Mouse (Mus musculus): ENCODE results near the gene Ufc1. TPM values are rescaled to one million over a fixed set of nuclear protein-coding genes. Genes with fewer than 3 reads are reported as not detected.

Ufc1 gene
- polyA plus RNA-seq, 1 experiment from 2014 or later = 84.1 TPM

DNA sequence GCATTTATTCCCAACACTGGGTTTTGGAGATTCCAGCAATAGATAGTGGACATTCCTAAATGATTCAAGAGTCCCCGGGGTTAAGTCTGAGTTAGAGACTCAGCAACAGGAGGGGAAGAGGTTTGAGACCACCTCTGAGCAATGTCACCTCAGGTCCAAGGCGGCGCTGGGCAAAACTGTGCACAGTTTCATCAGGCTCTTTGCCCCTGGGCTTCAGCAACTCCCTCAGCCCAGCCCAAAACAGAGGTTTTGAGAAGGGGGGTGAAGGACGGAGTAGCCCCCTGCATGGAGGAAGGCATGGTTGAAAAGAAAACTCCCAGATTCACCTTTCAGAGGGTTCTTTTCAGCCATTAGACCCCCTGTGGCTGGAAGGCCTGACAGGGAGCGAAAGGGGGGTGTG, 15.1 kb downstream of the Ufc1 start:
- ATAC-seq (ENCODE audit: insufficient number of reproducible peaks, low FRiP score) = no peak
- H3K36me3 ChIP-seq = peaks cover 65% of the 10 kb centered on the region
- 56% methylated on average over 5 of the region's 5 CpGs for WGBS
- no peaks in the 10 kb centered on the region for H3K9me3 ChIP-seq (replicated peaks)
- H3K9ac ChIP-seq = peak overlapping the region; percentile 84
- H3K27ac ChIP-seq (ENCODE audit: poor library complexity, severe bottlenecking) = no peak overlapping the region
- H3K4me1 ChIP-seq (replicated peaks) = peaks cover 16% of the 10 kb centered on the region
- peak overlapping the region; percentile 82 for H3K4me2 ChIP-seq
- H3K27me3 ChIP-seq (replicated peaks) = no peaks in the 10 kb centered on the region
- H3K4me3 ChIP-seq = peak overlapping the region; percentile 72

DNA sequence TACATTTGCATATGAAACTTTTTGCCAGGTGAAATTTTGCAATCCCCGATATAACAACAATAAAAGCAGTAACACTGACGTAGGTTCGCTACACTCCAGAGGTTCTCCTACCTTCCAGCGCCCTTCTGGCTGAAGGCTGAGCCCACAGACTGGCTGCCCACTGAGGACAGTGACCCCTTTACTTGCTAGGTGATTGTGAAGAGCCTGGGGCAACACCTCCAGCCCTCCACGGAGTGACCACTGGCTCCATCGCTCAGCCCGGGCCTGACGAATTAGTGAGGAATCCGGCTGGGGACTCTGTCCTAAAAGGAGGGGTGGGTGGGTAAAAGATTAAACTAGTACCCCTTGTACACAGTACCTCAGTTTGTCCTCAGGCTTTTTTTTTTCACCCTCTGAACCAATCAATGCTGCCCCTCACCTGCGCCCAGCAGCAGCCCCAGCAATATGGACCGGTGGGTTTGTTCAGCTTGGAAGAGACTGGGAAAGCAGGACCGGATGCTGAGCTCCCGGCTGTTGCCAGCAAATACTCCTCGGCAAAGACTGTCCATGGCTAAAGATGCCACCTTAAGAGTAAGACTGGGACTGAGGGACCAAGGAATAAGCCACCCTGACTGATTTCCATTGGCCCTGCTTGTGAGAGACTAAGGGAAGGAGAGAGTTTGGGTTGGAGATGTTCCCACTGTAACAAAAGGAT, 15.7 kb downstream of the Ufc1 start:
- H3K27ac ChIP-seq (ENCODE audit: poor library complexity, severe bottlenecking) = no peak overlapping the region

GRCm38 (mm10) chr1:171278436-171278835, 16.4 kb downstream of the Ufc1 start:
- Histone ChIP-seq H3K27ac (ENCODE audit: poor library complexity, severe bottlenecking) (no peak overlapping the region), H3K4me2 (no peak overlapping the region), H3K9me3 (replicated peaks) (no peaks in the 10 kb centered on the region), H3K36me3 (peaks cover 69% of the 10 kb centered on the region), H3K9ac (no peak overlapping the region), H3K4me3 (no peak overlapping the region), H3K27me3 (replicated peaks) (no peaks in the 10 kb centered on the region), H3K4me1 (replicated peaks) (peaks cover 16% of the 10 kb centered on the region)
- WGBS = 93% methylated on average over 8 of the region's 8 CpGs
- ATAC-seq (ENCODE audit: insufficient number of reproducible peaks, low FRiP score) = no peak

More for the DNA sequence above, 15.7 kb downstream of the Ufc1 start:
- WGBS = 84% methylated on average over 14 of the region's 14 CpGs
- H3K4me3 ChIP-seq = peak overlapping the region; percentile 72
- H3K27me3 ChIP-seq (replicated peaks) = no peaks in the 10 kb centered on the region
- H3K9me3 ChIP-seq (replicated peaks) = no peaks in the 10 kb centered on the region
- H3K36me3 ChIP-seq = peaks cover 67% of the 10 kb centered on the region
- H3K4me1 ChIP-seq (replicated peaks) = peaks cover 16% of the 10 kb centered on the region
- ATAC-seq (ENCODE audit: insufficient number of reproducible peaks, low FRiP score) = no peak
- peak overlapping the region; percentile 84 for H3K9ac ChIP-seq
- peak overlapping the region; percentile 82 for H3K4me2 ChIP-seq

GRCm38 (mm10) chr1:171277736-171278135, 17.1 kb downstream of the Ufc1 start:
- Histone ChIP-seq H3K27me3 (replicated peaks) (no peaks in the 10 kb centered on the region), H3K27ac (ENCODE audit: poor library complexity, severe bottlenecking) (no peak overlapping the region), H3K4me1 (replicated peaks) (peaks cover 16% of the 10 kb centered on the region), H3K9ac (no peak overlapping the region), H3K4me2 (no peak overlapping the region), H3K36me3 (peaks cover 69% of the 10 kb centered on the region), H3K9me3 (replicated peaks) (no peaks in the 10 kb centered on the region), H3K4me3 (no peak overlapping the region)
- WGBS = 88% methylated on average over 10 of the region's 10 CpGs
- no peak for ATAC-seq (ENCODE audit: insufficient number of reproducible peaks, low FRiP score)

- Histone ChIP-seq H3K4me3 (no peak overlapping the region), H3K9me3 (replicated peaks) (no peaks in the 10 kb centered on the region), H3K27me3 (replicated peaks) (no peaks in the 10 kb centered on the region), H3K9ac (no peak overlapping the region), H3K36me3 (peaks cover 72% of the 10 kb centered on the region), H3K27ac (ENCODE audit: poor library complexity, severe bottlenecking) (no peak overlapping the region), H3K4me1 (replicated peaks) (peaks cover 14% of the 10 kb centered on the region), H3K4me2 (no peak overlapping the region)
- ATAC-seq (ENCODE audit: insufficient number of reproducible peaks, low FRiP score) = no peak
- WGBS = 93% methylated on average over 14 of the region's 14 CpGs
These were observed 18.6 kb downstream of the Ufc1 start for GRCm38 (mm10) chr1:171276110-171276748.

- H3K36me3 ChIP-seq = peaks cover 72% of the 10 kb centered on the region
- no peaks in the 10 kb centered on the region for H3K9me3 ChIP-seq (replicated peaks)
- H3K4me3 ChIP-seq = no peak overlapping the region
- H3K27me3 ChIP-seq (replicated peaks) = no peaks in the 10 kb centered on the region
- H3K4me2 ChIP-seq = no peak overlapping the region
- peaks cover 17% of the 10 kb centered on the region for H3K4me1 ChIP-seq (replicated peaks)
- no peak overlapping the region for H3K9ac ChIP-seq
- no peak for ATAC-seq (ENCODE audit: insufficient number of reproducible peaks, low FRiP score)
- 89% methylated on average over 11 of the region's 11 CpGs for WGBS
- no peak overlapping the region for H3K27ac ChIP-seq (ENCODE audit: poor library complexity, severe bottlenecking)
These were observed 19.6 kb downstream of the Ufc1 start for GRCm38 (mm10) chr1:171275144-171275734.

DNA sequence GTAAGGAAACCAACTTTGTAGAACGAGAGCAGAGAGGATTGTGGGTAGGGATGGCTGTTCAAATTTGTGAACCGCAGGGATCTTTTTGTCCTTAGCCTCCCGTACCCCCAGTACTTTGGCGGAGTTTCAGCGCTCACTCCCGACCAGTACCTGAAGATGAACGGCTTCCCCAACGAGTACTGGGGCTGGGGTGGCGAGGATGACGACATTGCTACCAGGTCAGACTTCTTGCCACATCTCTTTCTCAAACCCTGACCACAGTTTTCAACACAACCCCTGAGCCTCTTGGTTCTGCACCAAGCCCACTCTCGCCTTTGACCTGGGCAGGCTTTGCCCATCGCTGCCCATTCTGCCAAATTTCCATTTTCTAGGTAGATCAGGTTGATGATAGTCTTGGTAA, 20.7 kb downstream of the Ufc1 start:
- Histone ChIP-seq H3K4me3 (no peak overlapping the region), H3K36me3 (peaks cover 72% of the 10 kb centered on the region), H3K27me3 (replicated peaks) (no peaks in the 10 kb centered on the region), H3K9ac (no peak overlapping the region), H3K4me1 (replicated peaks) (peaks cover 12% of the 10 kb centered on the region), H3K4me2 (no peak overlapping the region), H3K27ac (ENCODE audit: poor library complexity, severe bottlenecking) (no peak overlapping the region), H3K9me3 (replicated peaks) (no peaks in the 10 kb centered on the region)
- 95% methylated on average over 12 of the region's 12 CpGs for WGBS
- no peak for ATAC-seq (ENCODE audit: insufficient number of reproducible peaks, low FRiP score)

DNA sequence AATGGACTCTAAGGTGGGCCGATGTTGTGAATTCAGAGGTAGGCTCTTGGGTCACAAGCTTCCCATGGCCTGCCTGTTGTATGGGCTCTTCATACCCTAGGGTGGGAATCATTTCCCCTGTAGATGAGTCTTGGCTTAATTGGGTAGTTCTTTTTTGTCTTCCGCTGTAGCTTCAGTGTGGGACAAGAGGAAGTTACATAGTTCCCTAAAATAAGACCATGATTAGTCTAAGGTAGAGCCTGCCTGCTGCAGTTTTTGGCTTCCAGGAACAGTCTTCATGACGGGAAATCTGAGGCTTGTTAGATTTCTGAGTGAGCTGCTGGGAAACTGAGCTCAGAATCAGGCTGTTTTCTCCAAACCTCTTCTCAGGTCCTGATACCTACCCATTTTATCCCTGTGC, 22.7 kb downstream of the Ufc1 start:
- no peak for ATAC-seq (ENCODE audit: insufficient number of reproducible peaks, low FRiP score)
- 91% methylated on average over 3 of the region's 3 CpGs for WGBS
- Histone ChIP-seq H3K4me1 (replicated peaks) (peaks cover 12% of the 10 kb centered on the region), H3K9me3 (replicated peaks) (no peaks in the 10 kb centered on the region), H3K4me3 (no peak overlapping the region), H3K36me3 (peaks cover 53% of the 10 kb centered on the region), H3K27ac (ENCODE audit: poor library complexity, severe bottlenecking) (no peak overlapping the region), H3K27me3 (replicated peaks) (no peaks in the 10 kb centered on the region), H3K9ac (no peak overlapping the region), H3K4me2 (0 out of 2 replicates have a peak overlapping the region, but pooled peaks have one; percentile 95)

DNA sequence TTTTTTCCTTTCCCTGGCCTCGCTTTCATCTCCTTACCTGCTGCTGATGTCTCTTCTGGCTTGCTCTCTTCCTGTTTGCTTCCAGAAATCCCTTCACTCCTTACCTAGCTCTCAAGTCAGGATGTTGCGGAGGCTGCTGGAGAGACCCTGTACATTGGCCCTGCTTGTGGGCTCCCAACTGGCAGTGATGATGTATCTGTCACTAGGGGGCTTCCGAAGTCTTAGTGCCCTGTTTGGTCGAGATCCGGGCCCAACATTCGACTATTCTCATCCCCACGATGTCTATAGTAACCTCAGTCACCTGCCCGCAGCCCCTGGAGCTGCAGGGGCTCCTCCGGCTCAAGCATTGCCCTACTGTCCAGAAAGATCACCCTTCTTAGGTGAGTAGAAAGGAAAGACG, 23.2 kb downstream of the Ufc1 start:
- no peak for ATAC-seq (ENCODE audit: insufficient number of reproducible peaks, low FRiP score)
- Histone ChIP-seq H3K9ac (no peak overlapping the region), H3K4me3 (no peak overlapping the region), H3K27ac (ENCODE audit: poor library complexity, severe bottlenecking) (no peak overlapping the region), H3K4me1 (replicated peaks) (peaks cover 12% of the 10 kb centered on the region), H3K4me2 (peak overlapping the region; percentile 95; the same call in 1 of the 2 replicates), H3K9me3 (replicated peaks) (no peaks in the 10 kb centered on the region), H3K36me3 (peaks cover 49% of the 10 kb centered on the region), H3K27me3 (replicated peaks) (no peaks in the 10 kb centered on the region)
- 66% methylated on average over 10 of the region's 10 CpGs for WGBS

- Histone ChIP-seq H3K4me2 (peak overlapping the region; percentile 95), H3K36me3 (peaks cover 45% of the 10 kb centered on the region), H3K27me3 (replicated peaks) (no peaks in the 10 kb centered on the region), H3K9me3 (replicated peaks) (no peaks in the 10 kb centered on the region), H3K9ac (peak overlapping the region; percentile 88), H3K4me3 (peak overlapping the region; percentile 85), H3K27ac (ENCODE audit: poor library complexity, severe bottlenecking) (0 out of 2 replicates have a peak overlapping the region, but pooled peaks have one; percentile 16), H3K4me1 (replicated peaks) (peaks cover 12% of the 10 kb centered on the region)
- 37% methylated on average over 9 of the region's 9 CpGs for WGBS
- no peak for ATAC-seq (ENCODE audit: insufficient number of reproducible peaks, low FRiP score)
These were observed 23.6 kb downstream of the Ufc1 start for GRCm38 (mm10) chr1:171271196-171271595.

GRCm38 (mm10) chr1:171270573-171270900, 24.3 kb downstream of the Ufc1 start:
- Histone ChIP-seq H3K4me3 (peak overlapping the region; percentile 85), H3K27me3 (replicated peaks) (no peaks in the 10 kb centered on the region), H3K27ac (ENCODE audit: poor library complexity, severe bottlenecking) (peak overlapping the region; percentile 39), H3K4me2 (peak overlapping the region; percentile 95), H3K9ac (peak overlapping the region; percentile 88), H3K36me3 (peaks cover 38% of the 10 kb centered on the region), H3K4me1 (replicated peaks) (peaks cover 12% of the 10 kb centered on the region), H3K9me3 (replicated peaks) (no peaks in the 10 kb centered on the region)
- whole genome bisulfite sequencing = under 1% methylated on average over 19 of the region's 19 CpGs
- peak; percentile 75 for ATAC-seq (ENCODE audit: insufficient number of reproducible peaks, low FRiP score)

All from heart, embryonic 12.5 days (tissue).